Mouse (Mus musculus) midbrain, embryonic 10.5 days (tissue): ENCODE measurements around the gene Patj. TPM values are rescaled to one million over a fixed set of nuclear protein-coding genes. Genes with fewer than 3 reads are reported as not detected.

Experiments used
- DNase-seq: peaks from one replicate; pipeline ENCODE4 v3.0.0-alpha.2; 2017; ENCODE audit warnings: low spot score
- H3K27ac ChIP-seq: fragments of 300-500 bp; sonication (generic); replicated peaks from 2 replicates; pipeline ENCODE4 v1.5.1; 2016; ENCODE audit warnings: mild to moderate bottlenecking
- H3K27me3 ChIP-seq: fragments of 300-500 bp; sonication (generic); 2 replicates; pipeline ENCODE4 v1.6.1; 2016; ENCODE audit warnings: low read depth, mild to moderate bottlenecking; ENCODE audit not compliant: poor library complexity, severe bottlenecking
- H3K36me3 ChIP-seq: fragments of 300-500 bp; sonication (generic); 2 replicates; pipeline ENCODE4 v1.6.1; 2016; ENCODE audit warnings: mild to moderate bottlenecking, moderate library complexity
- H3K4me1 ChIP-seq: fragments of 300-500 bp; sonication (generic); 2 replicates; pipeline ENCODE4 v1.6.1; 2016
- H3K4me3 ChIP-seq: fragments of 300-500 bp; sonication (generic); 2 replicates; pipeline ENCODE4 v1.5.1; 2016; ENCODE audit warnings: mild to moderate bottlenecking, moderate library complexity
- H3K9me3 ChIP-seq: fragments of 300-500 bp; sonication (generic); replicated peaks from 2 replicates; pipeline ENCODE4 v1.6.1; 2016; ENCODE audit warnings: mild to moderate bottlenecking
- WGBS: fragments of 180-500 bp; shearing (Covaris S2); methylation state at CpG from one replicate; pipeline ENCODE4 v1.1.7; 2016; 5-methylcytosine and 5-hydroxymethylcytosine counted together
- microRNA-seq: library from miRNA; unstranded; fragments of <30 nt; microRNA quantifications from one replicate; pipeline ENCODE4, GENCODE M21; 2017
- polyA plus RNA-seq: library from polyadenylated mRNA; unstranded; fragments of >200 nt; fragmentation: Nextera tagmentation; extraction: Ambion mirVana; gene quantifications from 2 replicates; pipeline ENCODE4 v1.2.1, GENCODE M21; 2016

Gene Patj
- polyA plus RNA-seq, 1 experiment from 2014 or later, result 5.0 TPM

DNA sequence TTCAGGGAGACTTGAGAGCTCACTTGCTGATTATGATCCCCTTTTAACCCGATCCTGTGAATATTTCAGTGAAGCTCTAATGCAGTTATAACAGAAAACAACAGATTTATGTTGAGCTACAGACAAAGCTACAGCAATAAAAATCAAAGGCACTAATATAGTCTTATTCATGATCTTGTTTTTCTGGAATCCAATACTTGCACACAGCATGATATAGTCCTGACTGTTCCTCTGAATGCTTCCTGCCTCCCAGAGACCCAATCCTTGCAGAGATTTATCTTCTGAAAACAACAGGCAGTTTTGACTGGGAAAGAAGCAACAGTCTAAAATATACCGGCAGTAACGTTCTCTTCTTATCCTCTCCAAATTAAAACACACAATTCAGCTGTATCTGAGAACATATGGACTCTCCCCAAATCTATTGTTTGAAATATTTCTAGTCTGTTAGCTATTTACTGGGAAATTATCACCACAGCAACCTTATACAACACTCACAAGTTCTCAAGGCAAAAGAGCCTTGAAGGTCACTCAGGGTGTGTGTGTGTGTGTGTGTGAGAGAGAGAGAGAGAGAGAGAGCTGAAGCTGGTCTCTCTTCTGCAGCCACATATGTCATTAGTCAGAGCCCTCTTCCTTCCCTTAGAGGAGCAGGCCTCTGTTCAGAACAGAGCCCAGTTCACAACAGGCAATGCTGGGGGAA is 347.8 kb downstream of the Patj start:
- Histone ChIP-seq H3K4me1 (peaks cover 4% of the 10 kb centered on the region; the same call in 1 of the 2 replicates), H3K9me3 (no peaks in the 10 kb centered on the region), H3K36me3 (no peaks in the 10 kb centered on the region), H3K27me3 (no peaks in the 10 kb centered on the region), H3K4me3 (no peak overlapping the region), H3K27ac (peak overlapping the region; percentile 64)
- 88% methylated on average over 3 of the region's 3 CpGs for WGBS
- no peak for DNase-seq

DNA sequence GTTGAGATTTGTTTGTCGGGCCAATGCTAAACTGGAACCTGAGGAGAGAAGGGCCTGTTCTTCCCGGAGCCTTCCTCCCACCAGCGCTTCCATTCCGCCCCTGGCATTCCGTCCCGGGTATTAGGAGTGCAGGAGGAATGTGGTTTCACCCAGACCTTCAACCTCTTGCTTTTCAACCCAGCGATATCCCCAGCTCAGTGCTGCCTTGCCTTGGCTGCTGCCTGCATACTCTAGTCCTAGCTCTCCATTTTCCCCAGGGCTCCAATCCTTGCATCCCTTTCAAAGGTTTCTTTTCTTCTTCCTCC is 348.3 kb downstream of the Patj start:
- H3K27me3 ChIP-seq, result no peaks in the 10 kb centered on the region
- no peak overlapping the region for H3K4me3 ChIP-seq
- H3K9me3 ChIP-seq, result no peaks in the 10 kb centered on the region
- DNase-seq, result peak; percentile 43
- 23% methylated on average over 7 of the region's 7 CpGs for WGBS
- H3K27ac ChIP-seq, result peak overlapping the region; percentile 64
- no peaks in the 10 kb centered on the region for H3K36me3 ChIP-seq
- H3K4me1 ChIP-seq, result peaks cover 4% of the 10 kb centered on the region; the same call in 1 of the 2 replicates

DNA sequence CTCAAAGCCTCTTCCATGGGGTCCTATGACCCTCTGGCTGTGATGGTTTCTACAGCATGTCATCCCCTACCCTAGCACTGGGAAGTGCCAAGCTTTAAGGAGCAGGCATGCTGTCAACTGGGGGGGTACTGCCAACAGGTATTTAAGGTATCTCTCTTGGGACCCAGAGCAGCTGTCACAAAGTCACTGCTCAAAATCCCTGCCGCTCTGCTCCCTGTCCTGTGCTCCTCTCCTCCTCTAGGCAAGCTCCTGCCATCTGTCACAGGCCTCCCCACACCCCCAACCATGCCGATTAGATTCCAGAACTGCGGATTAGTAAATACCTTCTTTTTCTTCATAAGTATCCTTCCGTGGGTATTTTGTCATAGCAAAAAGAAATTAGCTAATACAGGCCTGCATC is 358.9 kb downstream of the Patj start:
- Histone ChIP-seq H3K36me3 (no peaks in the 10 kb centered on the region), H3K27me3 (no peaks in the 10 kb centered on the region), H3K27ac (no peak overlapping the region; the same call in 1 of the 2 replicates), H3K4me3 (no peak overlapping the region), H3K9me3 (no peaks in the 10 kb centered on the region), H3K4me1 (peaks cover 30% of the 10 kb centered on the region)
- DNase-seq, result no peak
- WGBS, result 78% methylated on average over 4 of the region's 4 CpGs

DNA sequence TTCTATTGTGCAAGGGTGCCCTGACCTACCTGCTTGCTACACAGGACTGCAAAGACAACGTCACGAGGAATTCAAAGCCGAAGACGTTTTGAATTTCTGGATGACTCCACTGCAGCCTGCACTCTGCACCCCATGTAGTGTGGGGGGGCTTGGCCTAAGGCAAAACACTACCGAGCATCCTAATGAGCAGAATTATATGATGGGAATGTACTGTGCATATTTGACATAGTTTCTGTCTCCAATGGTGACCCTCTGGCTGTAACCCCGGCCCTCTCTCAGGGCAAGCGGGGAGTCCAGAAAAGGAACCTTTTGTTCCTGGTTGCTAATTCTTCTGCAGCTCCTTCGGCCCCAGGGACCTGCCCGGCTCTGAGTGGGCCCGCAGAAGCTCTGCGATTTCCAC is 360.6 kb downstream of the Patj start:
- no peaks in the 10 kb centered on the region for H3K27me3 ChIP-seq
- H3K27ac ChIP-seq, result peak overlapping the region; percentile 75
- no peak for DNase-seq
- H3K9me3 ChIP-seq, result no peaks in the 10 kb centered on the region
- WGBS, result 43% methylated on average over 11 of the region's 11 CpGs
- no peaks in the 10 kb centered on the region for H3K36me3 ChIP-seq
- H3K4me3 ChIP-seq, result no peak overlapping the region
- H3K4me1 ChIP-seq, result peaks cover 32% of the 10 kb centered on the region

DNA sequence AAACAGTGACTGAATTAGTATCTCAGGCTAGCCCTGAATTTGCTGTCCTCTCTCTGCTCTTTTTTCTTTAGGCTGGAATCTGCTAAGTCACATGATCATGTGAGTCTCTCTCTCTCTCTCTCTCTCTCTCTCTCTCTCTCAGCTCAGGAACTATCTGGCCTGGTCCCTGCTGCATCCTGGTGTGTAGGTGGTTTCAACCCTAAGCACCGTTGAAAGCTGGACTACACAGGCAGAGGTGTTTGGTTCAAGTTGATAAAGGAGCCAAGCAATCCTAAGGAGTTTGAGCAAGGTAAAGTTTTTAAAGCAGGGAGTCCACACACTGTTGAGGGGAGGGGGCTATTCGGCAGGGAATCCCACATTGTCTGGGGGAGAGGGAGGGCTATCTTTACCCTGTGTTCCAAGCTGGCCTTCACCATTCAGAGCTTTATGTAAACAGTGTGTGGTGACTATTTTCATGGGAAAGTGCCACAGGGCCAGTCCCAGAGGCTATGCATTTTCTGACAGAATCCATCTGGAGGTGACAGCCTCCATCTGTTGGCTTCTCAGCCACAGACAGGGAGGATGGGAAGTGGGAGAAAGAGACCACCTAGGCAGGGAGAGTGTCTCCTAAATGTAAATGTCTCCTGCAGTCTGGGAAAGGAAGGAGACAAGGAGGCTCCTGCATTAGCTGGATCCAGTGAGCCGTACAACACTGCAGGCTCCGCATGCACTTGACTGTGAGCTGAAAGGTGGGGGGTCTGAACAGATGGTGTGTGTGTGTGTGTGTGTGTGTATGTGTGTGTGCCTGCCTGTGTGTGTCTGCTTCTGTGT is 362.6 kb downstream of the Patj start:
- no peaks in the 10 kb centered on the region for H3K9me3 ChIP-seq
- no peak overlapping the region for H3K4me3 ChIP-seq
- WGBS, result 72% methylated on average over 4 of the region's 4 CpGs
- no peaks in the 10 kb centered on the region for H3K36me3 ChIP-seq
- no peaks in the 10 kb centered on the region for H3K27me3 ChIP-seq
- DNase-seq, result no peak
- H3K4me1 ChIP-seq, result peaks cover 42% of the 10 kb centered on the region
- peak overlapping the region; percentile 65 for H3K27ac ChIP-seq

DNA sequence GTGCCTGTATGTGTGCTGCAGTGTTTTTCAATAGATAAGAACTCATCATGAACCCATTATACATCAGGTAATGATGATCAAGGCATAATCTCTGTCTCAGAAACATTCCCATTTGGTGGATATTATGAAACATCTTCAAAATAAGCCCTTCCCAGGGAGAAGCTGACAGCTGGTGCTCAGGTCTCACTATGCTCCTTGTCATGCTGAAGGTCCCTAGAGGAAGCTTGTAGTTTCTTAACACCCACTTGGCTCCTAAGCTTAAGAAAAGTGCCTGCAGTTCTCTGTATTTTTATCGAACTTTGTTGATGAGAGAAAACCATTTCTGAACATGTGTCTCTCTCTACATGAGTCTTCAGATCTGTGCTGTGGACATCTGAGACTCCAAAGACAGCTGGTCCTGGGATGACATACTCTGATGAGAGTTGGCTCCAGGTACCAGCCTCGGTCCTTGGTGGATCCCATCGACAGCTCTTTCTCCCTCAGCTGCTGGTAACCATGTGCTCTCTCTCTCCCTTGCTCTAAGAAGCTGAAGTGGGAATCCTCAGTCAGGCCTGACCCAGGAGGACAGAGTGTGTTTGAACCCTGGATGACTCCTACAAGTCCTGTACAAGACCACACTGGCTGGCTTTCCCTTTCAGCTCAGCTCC is 363.4 kb downstream of the Patj start:
- Histone ChIP-seq H3K36me3 (no peaks in the 10 kb centered on the region), H3K9me3 (no peaks in the 10 kb centered on the region), H3K27me3 (no peaks in the 10 kb centered on the region), H3K27ac (peak overlapping the region; percentile 65), H3K4me3 (no peak overlapping the region), H3K4me1 (peaks cover 42% of the 10 kb centered on the region)
- 87% methylated on average over 3 of the region's 3 CpGs for WGBS
- DNase-seq, result no peak

DNA sequence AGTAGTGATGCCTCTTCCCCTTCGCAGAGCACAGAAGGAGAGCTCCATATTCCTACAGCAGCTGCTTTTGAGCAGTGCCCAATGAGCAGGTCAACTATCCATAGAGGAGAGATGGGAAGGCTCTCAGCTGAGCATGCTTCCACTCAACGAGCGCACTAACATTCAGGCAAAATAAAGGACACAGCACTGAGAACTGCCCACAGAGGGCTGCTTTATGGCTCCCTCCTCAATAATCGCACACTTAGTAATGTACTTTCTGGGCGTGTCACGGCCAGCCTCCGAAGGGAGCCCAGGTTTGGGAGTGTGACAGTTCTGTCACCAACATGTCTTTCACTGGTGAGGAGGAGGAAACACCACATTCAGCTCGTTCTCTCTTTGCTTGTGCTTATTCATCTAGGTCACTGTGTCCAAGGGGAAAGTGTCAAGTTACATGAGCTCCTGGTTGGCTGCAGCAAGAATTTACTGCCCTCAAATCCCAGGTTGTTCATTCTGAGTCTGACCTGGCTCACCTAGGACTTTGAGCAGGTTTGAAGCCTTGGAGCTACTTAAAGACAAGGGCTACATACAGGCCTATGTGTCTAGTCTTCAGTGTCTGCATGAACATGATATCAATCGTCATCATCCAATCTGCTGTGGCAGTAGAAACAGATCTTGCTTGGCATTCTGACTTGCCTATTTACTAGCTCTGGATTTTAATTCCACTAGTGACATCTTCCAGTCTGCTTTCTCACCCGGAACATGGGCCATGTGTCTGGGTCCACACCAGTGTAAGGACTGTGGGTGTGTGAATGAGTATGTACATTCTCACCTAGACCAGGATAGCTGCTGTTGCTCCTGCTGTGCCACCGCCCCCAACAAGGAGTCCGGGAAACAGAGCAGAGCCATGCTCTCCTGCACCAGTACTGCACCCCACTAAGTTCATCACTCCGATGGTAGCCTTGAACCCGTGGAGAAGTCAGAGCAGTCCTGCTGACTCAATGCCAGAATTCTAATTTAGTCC is 371.8 kb downstream of the Patj start:
- no peak overlapping the region for H3K4me3 ChIP-seq
- 84% methylated on average over 14 of the region's 14 CpGs for WGBS
- DNase-seq, result no peak
- H3K27ac ChIP-seq, result no peak overlapping the region
- H3K4me1 ChIP-seq, result no peaks in the 10 kb centered on the region
- no peaks in the 10 kb centered on the region for H3K9me3 ChIP-seq
- H3K27me3 ChIP-seq, result no peaks in the 10 kb centered on the region
- no peaks in the 10 kb centered on the region for H3K36me3 ChIP-seq

Small RNA genes within 50 kb of the gene (microRNA-seq; reads per million reads assigned to microRNA genes)
- gene Gm22625 (not detected), gene Gm26154 (not detected)

Other genes starting within 250 kb of the Patj start
- gene Tm2d1, start 12.5 kb upstream of the Patj start, polyA plus RNA-seq, result 79.4 and 88.9 TPM in 2 replicates